Mouse (Mus musculus): ENCODE results near the gene Pdhb. TPM values are rescaled to one million over a fixed set of nuclear protein-coding genes. Genes with fewer than 3 reads are reported as not detected.

The Pdhb gene
- polyA plus RNA-seq, 1 experiment: 127 TPM

DNA sequence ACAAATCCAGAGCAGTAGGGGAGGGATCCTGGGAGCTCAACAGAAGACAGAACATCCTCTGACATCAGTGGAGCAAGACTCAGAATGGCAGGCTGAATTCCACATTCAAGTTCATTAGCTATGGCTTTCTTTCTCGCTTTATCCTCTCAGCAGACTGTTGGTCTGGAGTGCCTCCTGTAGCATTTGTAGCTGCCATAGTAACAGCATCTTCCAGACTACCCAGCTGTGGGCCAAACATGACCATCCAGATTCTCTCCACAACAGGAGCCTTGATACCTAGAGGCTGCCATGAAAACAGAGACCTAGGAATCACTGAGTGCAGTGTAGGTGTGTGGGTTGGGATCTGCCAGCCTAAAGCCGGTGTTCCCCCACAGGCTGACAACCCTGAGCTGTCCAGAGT is 37.1 kb upstream of the Pdhb start:
- TF ChIP-seq CEBPB (IDR thresholded peaks at IDR 0.05; ENCODE audit: low read depth) (no peak), USF1 (IDR thresholded peaks at IDR 0.05; ENCODE audit: low read depth) (no peak), CTCF (IDR thresholded peaks at IDR 0.05; ENCODE audit: control insufficient read depth, insufficient read depth, insufficient read length) (no peak), MAX (IDR thresholded peaks at IDR 0.05) (no peak), MYOD1 (IDR thresholded peaks at IDR 0.05; ENCODE audit: control insufficient read depth, insufficient read length, low read depth) (no peak), FOSL1 (IDR thresholded peaks at IDR 0.05; ENCODE audit: insufficient read depth, low read length, poor library complexity, severe bottlenecking) (no peak), MYOG (IDR thresholded peaks at IDR 0.05; ENCODE audit: control insufficient read depth, extremely low read depth, insufficient read length) (no peak)
- Histone ChIP-seq H3ac (ENCODE audit: control insufficient read depth, insufficient read length, low read depth) (no peak overlapping the region), H3K36me3 (ENCODE audit: control insufficient read depth, insufficient read depth) (no peaks in the 10 kb centered on the region)

DNA sequence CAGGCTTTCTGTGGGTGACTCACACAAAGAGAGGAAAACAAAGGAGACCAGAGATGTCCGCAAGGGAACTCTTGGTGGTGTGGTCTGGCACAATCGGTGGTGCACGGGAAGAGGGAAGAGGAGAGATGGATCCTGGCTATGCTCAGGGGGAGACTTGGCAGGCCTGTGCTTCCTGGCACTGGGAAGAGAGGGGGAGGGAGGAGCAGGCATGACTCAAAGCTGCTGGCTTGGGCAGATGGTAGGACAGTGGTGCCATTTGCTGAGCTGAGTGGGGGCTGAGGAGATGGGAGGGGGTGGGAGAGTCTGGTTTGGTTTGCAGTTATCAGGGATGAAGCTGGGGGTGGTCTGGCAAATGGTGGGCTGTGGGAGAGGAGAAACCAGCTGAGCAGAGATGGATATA is 36.1 kb upstream of the Pdhb start:
- H3K4me3 ChIP-seq (ENCODE audit: insufficient read depth, poor library complexity, severe bottlenecking): no peak overlapping the region
- H3K79me3 ChIP-seq (ENCODE audit: low read depth): no peaks in the 10 kb centered on the region
- TF ChIP-seq CTCF (IDR thresholded peaks at IDR 0.05; ENCODE audit: control insufficient read depth, insufficient read depth, insufficient read length) (no peak), MAX (IDR thresholded peaks at IDR 0.05) (no peak), USF1 (IDR thresholded peaks at IDR 0.05; ENCODE audit: low read depth) (no peak), MYOD1 (IDR thresholded peaks at IDR 0.05; ENCODE audit: control insufficient read depth, insufficient read length, low read depth) (no peak), FOSL1 (IDR thresholded peaks at IDR 0.05; ENCODE audit: insufficient read depth, low read length, poor library complexity, severe bottlenecking) (no peak), MYOG (IDR thresholded peaks at IDR 0.05; ENCODE audit: control insufficient read depth, extremely low read depth, insufficient read length) (no peak), CEBPB (IDR thresholded peaks at IDR 0.05; ENCODE audit: low read depth) (no peak)
- no peaks in the 10 kb centered on the region for H3K27me3 ChIP-seq (ENCODE audit: control insufficient read depth, insufficient read depth, insufficient read length)
- H3K79me2 ChIP-seq (ENCODE audit: control insufficient read depth, insufficient read depth): no peaks in the 10 kb centered on the region
- H3ac ChIP-seq (ENCODE audit: control insufficient read depth, insufficient read length, low read depth): no peak overlapping the region
- H3K36me3 ChIP-seq (ENCODE audit: control insufficient read depth, insufficient read depth): no peaks in the 10 kb centered on the region

More for the DNA sequence above, 37.1 kb upstream of the Pdhb start:
- H3K27me3 ChIP-seq (ENCODE audit: control insufficient read depth, insufficient read depth, insufficient read length): no peaks in the 10 kb centered on the region
- no peaks in the 10 kb centered on the region for H3K79me3 ChIP-seq (ENCODE audit: low read depth)
- H3K4me3 ChIP-seq (ENCODE audit: insufficient read depth, poor library complexity, severe bottlenecking): no peak overlapping the region
- H3K79me2 ChIP-seq (ENCODE audit: control insufficient read depth, insufficient read depth): peaks cover 5% of the 10 kb centered on the region

DNA sequence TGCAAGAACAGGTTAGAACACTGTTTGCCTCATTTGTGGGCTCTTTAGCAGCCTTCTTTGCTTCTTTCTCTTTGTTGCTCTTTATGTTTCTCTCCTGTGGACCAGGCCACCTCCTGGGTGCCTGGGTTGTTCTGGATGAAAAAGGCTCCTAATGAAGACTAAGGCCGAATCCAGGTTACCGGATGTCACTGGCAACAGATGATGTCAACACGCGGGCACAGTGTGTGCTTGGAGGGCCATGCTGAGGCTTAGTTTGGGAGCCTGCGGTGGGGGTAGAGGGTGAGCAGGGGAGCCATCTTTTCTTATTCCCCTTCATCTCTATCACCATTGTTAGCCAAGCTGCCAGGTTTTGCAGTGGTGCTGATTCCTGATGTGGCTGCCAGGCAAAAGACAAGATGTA is 34.7 kb upstream of the Pdhb start:
- Histone ChIP-seq H3K79me3 (ENCODE audit: low read depth) (no peaks in the 10 kb centered on the region), H3K36me3 (ENCODE audit: control insufficient read depth, insufficient read depth) (no peaks in the 10 kb centered on the region), H3ac (ENCODE audit: control insufficient read depth, insufficient read length, low read depth) (no peak overlapping the region), H3K4me3 (ENCODE audit: insufficient read depth, poor library complexity, severe bottlenecking) (no peak overlapping the region), H3K79me2 (ENCODE audit: control insufficient read depth, insufficient read depth) (no peaks in the 10 kb centered on the region), H3K27me3 (ENCODE audit: control insufficient read depth, insufficient read depth, insufficient read length) (no peaks in the 10 kb centered on the region)
- TF ChIP-seq FOSL1 (IDR thresholded peaks at IDR 0.05; ENCODE audit: insufficient read depth, low read length, poor library complexity, severe bottlenecking) (no peak), CEBPB (IDR thresholded peaks at IDR 0.05; ENCODE audit: low read depth) (no peak), CTCF (IDR thresholded peaks at IDR 0.05; ENCODE audit: control insufficient read depth, insufficient read depth, insufficient read length) (no peak)

- H3K36me3 ChIP-seq (ENCODE audit: control insufficient read depth, insufficient read depth): no peaks in the 10 kb centered on the region
- no peak overlapping the region for H3K4me3 ChIP-seq (ENCODE audit: insufficient read depth, poor library complexity, severe bottlenecking)
- no peaks in the 10 kb centered on the region for H3K79me3 ChIP-seq (ENCODE audit: low read depth)
- H3K79me2 ChIP-seq (ENCODE audit: control insufficient read depth, insufficient read depth): no peaks in the 10 kb centered on the region
- no peak for TF ChIP-seq MYOG (IDR thresholded peaks at IDR 0.05; ENCODE audit: control insufficient read depth, extremely low read depth, insufficient read length)
- no peak for TF ChIP-seq CEBPB (IDR thresholded peaks at IDR 0.05; ENCODE audit: low read depth)
- no peak for TF ChIP-seq CTCF (IDR thresholded peaks at IDR 0.05; ENCODE audit: control insufficient read depth, insufficient read depth, insufficient read length)
- TF ChIP-seq USF1 (IDR thresholded peaks at IDR 0.05; ENCODE audit: low read depth): no peak
- no peak for TF ChIP-seq MYOD1 (IDR thresholded peaks at IDR 0.05; ENCODE audit: control insufficient read depth, insufficient read length, low read depth)
- no peak for TF ChIP-seq MAX (IDR thresholded peaks at IDR 0.05)
- no peak for TF ChIP-seq FOSL1 (IDR thresholded peaks at IDR 0.05; ENCODE audit: insufficient read depth, low read length, poor library complexity, severe bottlenecking)
- no peak overlapping the region for H3ac ChIP-seq (ENCODE audit: control insufficient read depth, insufficient read length, low read depth)
- peaks cover 3% of the 10 kb centered on the region for H3K27me3 ChIP-seq (ENCODE audit: control insufficient read depth, insufficient read depth, insufficient read length)
Observed at GRCm38 (mm10) chr14:8207105-8207504, 34.3 kb upstream of the Pdhb start.

- no peak for TF ChIP-seq USF1 (IDR thresholded peaks at IDR 0.05; ENCODE audit: low read depth)
- no peak for TF ChIP-seq MYOD1 (IDR thresholded peaks at IDR 0.05; ENCODE audit: control insufficient read depth, insufficient read length, low read depth)
- TF ChIP-seq FOSL1 (IDR thresholded peaks at IDR 0.05; ENCODE audit: insufficient read depth, low read length, poor library complexity, severe bottlenecking): no peak
- TF ChIP-seq MYOG (IDR thresholded peaks at IDR 0.05; ENCODE audit: control insufficient read depth, extremely low read depth, insufficient read length): no peak
- TF ChIP-seq MAX (IDR thresholded peaks at IDR 0.05): no peak
- no peak for TF ChIP-seq CTCF (IDR thresholded peaks at IDR 0.05; ENCODE audit: control insufficient read depth, insufficient read depth, insufficient read length)
- no peak for TF ChIP-seq CEBPB (IDR thresholded peaks at IDR 0.05; ENCODE audit: low read depth)
Observed at GRCm38 (mm10) chr14:8206179-8206910, 33.5 kb upstream of the Pdhb start.

More at GRCm38 (mm10) chr14:8206179-8206910, 33.5 kb upstream of the Pdhb start:
- Histone ChIP-seq H3K27me3 (ENCODE audit: control insufficient read depth, insufficient read depth, insufficient read length) (peaks cover 3% of the 10 kb centered on the region), H3K36me3 (ENCODE audit: control insufficient read depth, insufficient read depth) (no peaks in the 10 kb centered on the region), H3K79me2 (ENCODE audit: control insufficient read depth, insufficient read depth) (no peaks in the 10 kb centered on the region), H3ac (ENCODE audit: control insufficient read depth, insufficient read length, low read depth) (no peak overlapping the region), H3K79me3 (ENCODE audit: low read depth) (no peaks in the 10 kb centered on the region), H3K4me3 (ENCODE audit: insufficient read depth, poor library complexity, severe bottlenecking) (no peak overlapping the region)

All from C2C12 (cell line).